Mouse (Mus musculus) erythroblast, embryonic 14.5 days (primary cell): Measurements from ENCODE around the gene Katna1.

ENCODE experiments used
- GATA1 ChIP-seq: IDR thresholded peaks from 2 replicates; pipeline ENCODE4 v1.6.1; 2012; ENCODE audit warnings: low read length, inconsistent platforms, mixed read lengths
- TAL1 ChIP-seq: IDR thresholded peaks from 3 replicates; pipeline ENCODE4 v1.6.1; 2012; ENCODE audit warnings: low read length, inconsistent platforms, mixed read lengths

DNA sequence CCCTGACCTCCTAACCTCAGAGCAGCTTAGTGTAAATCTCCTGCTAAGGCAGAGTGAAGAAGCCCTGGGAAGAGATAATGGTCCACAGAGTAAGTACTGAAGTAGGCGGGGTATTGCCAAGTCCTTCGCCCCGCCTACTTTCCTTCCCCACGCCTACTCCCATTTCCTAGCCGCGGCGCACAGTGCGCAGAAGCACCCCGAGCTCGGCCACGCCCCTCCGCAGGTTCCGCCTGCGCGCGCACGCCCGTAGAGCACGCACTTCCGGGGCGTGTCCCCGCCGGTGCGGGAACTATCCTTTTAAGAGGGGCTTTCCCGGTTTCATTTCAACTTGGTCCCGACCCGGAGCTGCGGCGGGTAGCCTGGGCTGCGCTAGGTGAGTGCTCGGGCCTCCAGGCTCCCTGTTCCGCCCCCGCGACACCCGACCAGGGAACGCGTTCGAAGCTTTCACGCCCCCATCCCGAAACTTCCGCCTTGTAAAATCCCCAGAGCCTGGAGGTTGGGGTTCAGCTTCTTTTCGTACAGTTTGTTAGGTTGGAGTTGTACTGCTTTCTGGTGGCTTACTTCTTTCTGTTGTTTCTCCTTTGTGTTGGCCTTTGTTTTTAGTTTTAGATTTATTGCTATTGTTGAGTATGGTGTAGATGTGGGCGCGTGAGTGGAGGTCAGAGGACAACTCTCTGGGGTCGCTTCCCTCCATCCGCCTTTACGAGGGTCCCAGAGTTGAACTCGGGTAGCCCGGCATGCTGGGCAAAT is at the start of gene Katna1:
- TF ChIP-seq TAL1 (no peak), GATA1 (no peak)
